Mouse (Mus musculus) liver, postnatal 0 days (tissue): ENCODE results near the gene Bcl2.

Experiments used
- CTCF ChIP-seq: sonication (generic); IDR thresholded peaks from 2 replicates; pipeline ENCODE4 v1.5.1; 2016; ENCODE audit warnings: antibody characterized with exemption, low read depth
- EP300 ChIP-seq: IDR thresholded peaks from 2 replicates; pipeline ENCODE4 v1.6.1; 2016; ENCODE audit warnings: antibody characterized with exemption, low read depth, mild to moderate bottlenecking

DNA sequence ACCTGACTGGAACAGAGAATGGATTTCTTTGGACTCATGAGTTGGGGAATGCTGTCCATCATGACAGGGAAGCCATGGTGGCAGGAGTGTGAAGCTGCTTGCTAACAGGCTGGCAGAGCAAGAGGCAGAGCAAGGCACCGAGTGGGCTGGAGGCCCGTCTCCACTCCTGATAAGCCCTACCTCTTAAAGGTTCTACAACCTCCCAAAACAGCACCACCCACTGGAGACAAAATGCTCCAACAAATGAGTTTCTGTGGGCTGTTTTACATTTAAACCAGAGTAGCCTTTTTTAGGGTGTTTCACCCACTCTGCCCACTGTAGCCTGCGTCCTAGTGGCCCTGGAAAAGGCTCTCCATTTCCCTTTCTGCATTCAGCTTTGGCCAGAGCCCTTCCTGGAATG is 163.5 kb downstream of the Bcl2 start:
- TF ChIP-seq EP300 (no peak), CTCF (0 out of 2 replicates have a peak, but pooled peaks have one; percentile 19)
